Mouse (Mus musculus): ENCODE measurements around the gene Olfr61.
"Not testable (repeated sequence)": the region's sequence is repeated elsewhere in the genome, so short reads cannot be mapped to it uniquely, and the experiment has no call there.

Gene Olfr61

DNA sequence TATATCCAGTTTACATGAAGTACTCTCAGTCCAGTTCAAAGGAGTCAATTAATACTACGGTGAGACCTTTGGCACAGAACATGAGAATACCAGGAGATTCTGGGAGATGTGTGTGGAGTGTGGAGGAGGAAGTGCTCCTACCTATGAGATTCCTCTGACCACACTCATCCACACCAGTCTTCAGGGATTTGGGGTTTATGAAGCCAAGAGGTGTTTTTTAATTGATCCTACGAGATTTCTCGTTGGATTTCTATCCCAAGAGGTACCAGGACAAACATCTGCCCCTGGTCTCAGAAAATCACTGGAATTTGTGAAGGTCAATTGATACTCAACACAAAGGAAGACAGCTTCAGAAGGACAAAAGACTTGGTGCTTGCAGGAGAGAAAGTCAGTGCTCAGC is at the start of gene Olfr61:
Olfr61 (plus strand) TSS at position 301 of the 400 bp plus-strand sequence.
- DNase-seq, result not testable (repeated sequence)

DNA sequence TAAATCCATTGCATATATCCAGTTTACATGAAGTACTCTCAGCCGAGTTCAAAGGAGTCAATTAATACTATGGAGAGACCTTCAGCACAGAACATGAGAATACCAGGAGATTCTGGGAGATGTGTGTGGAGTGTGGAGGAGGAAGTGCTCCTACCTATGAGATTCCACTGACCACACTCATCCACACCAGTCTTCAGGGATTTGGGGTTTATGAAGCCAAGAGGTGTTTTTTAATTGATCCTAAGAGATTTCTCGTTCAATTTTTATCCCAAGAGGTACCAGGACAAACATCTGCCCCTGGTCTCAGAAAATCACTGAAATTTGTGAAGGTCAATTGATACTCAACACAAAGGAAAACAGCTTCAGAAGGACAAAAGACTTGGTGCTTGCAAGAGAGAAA is 27.8 kb upstream of the Olfr61 start, which contains the start of gene Olfr46:
Olfr46 (plus strand) TSS at position 301 of the 400 bp plus-strand sequence.
- not testable (repeated sequence) for DNase-seq

DNA sequence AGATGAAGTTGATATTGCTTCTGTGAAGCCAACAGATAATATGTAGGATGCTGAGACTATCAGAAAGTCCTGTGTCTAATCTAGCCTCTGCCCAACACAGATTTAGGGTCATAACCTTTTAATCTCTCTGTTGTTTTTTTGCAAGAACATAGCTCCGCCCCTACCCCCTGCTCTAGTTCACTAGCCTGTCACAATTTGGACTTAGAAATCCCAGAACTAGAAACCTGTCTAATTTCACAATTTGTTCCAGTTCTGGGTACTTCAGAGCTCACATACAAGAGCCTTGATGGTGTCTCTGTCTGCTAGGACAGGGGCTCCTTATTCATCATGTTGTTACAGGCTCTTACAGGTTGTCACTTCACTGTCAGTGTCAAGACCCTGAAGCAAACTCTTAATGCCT is 1.8 kb downstream of the Olfr61 start:
- DNase-seq, result no peak

DNA sequence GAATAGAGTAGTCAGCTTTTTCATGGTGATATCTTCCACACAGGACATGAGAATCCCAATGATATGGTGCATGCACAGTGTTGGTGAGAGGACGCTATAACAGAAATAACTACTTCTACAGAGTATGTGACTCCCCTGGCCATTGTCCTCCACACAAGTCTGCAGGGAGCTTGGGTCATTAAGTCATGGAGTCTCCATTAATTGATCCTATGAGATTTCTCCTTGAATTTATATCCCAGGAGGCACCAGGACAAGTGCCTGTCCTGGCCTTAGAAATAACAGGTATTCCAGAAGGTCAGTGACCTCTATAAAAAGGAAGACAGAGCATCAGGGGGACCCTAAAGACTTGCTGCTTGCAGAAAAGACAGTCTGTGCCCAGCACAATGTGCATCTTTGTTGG is 17.4 kb downstream of the Olfr61 start, which contains the start of gene Olfr53:
Olfr53 (plus strand) TSS at position 301 of the 400 bp plus-strand sequence.
- DNase-seq, result no peak

DNA sequence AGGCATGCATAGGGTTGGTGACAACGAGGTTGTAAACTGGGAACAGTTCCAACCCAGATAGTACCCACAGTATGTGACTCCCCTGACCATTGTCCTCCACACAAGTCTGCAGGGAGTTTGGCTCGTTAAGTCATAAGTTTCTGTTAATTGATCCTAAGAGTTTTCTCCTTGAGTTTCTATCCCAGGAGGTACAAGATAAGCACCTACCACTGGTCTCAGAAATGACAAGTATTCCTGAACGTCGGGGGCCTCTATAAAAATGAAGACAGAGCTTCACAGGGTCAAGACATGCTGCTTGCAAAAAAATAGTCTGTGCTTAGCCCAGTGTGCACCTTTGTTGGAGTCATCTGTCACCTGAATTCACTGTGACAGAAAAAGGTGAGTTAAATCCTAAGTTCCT is 30.9 kb downstream of the Olfr61 start, which contains the start of gene Olfr539:
Olfr539 (plus strand) TSS at position 301 of the 400 bp plus-strand sequence.
- DNase-seq, result no peak

DNA sequence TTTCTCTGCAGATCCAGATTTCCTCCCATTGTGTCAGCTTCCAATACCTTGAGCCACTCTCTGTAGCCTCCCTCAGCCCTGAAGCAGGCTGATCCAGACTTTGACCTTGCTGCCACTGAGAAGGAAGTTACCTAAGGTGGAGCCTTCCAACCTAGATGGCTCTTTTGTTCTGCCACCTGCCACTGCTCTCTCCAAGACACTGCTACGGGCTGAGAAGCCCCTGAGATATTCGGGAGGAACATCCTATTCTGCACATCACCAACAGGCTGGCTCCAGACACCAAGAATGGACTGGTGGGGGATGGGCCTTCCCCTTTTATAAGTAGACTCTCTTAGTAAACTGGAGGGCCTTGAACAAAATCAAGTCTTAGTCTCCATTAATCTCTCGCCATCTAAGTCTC is 41.9 kb downstream of the Olfr61 start:
- DNase-seq, result not testable (repeated sequence)

DNA sequence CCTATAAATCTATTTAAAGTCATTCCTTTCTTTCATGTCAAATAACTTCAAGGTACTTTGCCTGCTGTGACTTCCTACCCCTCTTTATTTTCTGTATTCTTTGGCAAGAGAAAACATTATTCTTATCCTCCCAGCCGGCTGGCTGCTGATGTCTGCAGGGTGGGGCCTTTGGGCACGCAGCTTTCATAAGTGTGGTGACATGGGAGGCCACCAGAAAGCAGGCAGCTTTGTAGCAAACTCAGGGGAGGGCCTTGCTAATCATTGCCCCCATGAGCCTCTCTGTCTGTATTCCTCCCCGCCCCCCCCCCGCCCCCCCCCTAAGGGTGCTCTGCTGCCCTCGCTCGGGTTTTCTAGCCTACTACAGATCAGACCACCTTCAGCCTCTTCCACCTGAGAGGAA is 47.1 kb downstream of the Olfr61 start:
- no peak for DNase-seq

DNA sequence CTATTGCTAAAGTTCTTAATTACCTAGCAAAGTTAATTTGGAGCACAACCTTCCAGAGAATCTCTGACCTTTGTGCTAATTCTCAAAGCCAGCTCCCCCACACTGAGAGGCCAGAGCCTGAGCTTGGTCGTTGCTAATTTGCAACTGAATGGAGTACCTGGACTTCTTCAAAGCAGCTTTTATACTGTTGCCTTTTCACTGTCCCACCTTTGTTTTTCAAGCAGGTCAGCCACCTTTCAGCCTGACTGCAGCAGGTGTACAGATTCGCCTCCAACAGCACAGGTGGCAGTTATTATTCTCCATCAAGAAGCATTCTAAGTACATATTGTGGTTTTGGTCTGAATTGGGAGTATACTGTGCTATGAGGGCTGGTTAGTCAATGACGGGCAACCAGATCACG is 50.8 kb downstream of the Olfr61 start:
- DNase-seq, result not testable (repeated sequence)

DNA sequence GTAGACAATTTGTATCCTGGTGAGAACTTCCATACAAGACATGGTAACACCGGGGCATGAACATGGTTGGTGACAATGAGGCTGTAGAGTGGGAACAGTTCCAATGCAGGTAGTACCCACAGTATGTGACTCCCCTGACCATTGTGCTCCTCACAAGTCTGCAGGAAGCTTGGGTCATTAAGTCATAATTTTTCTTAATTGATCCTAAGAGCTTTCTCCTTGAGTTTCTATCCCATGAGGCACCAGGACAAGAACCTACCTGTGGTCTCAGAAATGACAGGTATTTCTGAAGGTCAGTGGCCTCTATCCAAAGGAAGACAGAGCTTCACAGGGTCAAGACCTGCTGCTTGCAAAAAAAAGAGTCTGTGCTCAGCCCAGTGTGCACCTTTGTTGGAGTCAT is 52.9 kb downstream of the Olfr61 start, which contains the start of gene Olfr45:
Olfr45 (plus strand) TSS at position 301 of the 400 bp plus-strand sequence.
- DNase-seq, result no peak

All from lung, postnatal 36 days (tissue).